Mouse (Mus musculus) embryonic fibroblast, embryonic 13.5 days (primary cell): ENCODE measurements around the gene Fkbpl.

ENCODE experiments used
- CTCF ChIP-seq: IDR thresholded peaks from 2 replicates; pipeline ENCODE4 v1.5.1; 2011; ENCODE audit warnings: mild to moderate bottlenecking, control low read depth, low read length, moderate library complexity, borderline replicate concordance; ENCODE audit not compliant: insufficient read depth
- POLR2A ChIP-seq: IDR thresholded peaks from 2 replicates; pipeline ENCODE4 v1.6.1; 2011; ENCODE audit warnings: low read depth, mild to moderate bottlenecking, control low read depth, low read length, moderate library complexity

DNA sequence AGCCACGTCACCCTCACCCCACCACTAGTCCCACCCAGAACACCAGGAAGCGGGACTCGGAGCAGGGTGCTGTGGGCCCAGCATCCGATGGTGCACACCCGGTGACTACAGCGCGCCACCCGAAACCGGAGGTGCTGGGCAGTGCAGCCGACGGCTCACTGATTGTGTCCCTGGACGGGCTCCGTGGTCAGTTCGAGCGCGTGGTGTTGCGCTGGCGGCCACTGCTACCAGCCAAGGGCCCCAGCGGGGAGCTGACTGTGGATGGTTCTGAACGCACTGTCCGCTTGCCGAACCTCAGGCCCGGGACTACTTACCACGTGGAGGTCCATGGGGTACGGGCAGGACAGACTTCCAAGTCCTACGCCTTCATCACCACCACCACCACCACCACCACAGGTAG is 35.6 kb downstream of the Fkbpl start:
- no peak for TF ChIP-seq POLR2A
- no peak for TF ChIP-seq CTCF
